Mouse (Mus musculus) ES-E14 (cell line): Measurements from ENCODE around the gene Pdia5. TPM values are rescaled to one million over a fixed set of nuclear protein-coding genes. Genes with fewer than 3 reads are reported as not detected.

Source experiments
- DNase-seq: peaks from one replicate; pipeline ENCODE4 v3.0.0-alpha.2; 2013; ENCODE audit warnings: low read depth, low spot score
- H3K27ac ChIP-seq: 2 replicates; pipeline ENCODE4 v1.5.1; 2012; ENCODE audit warnings: low read depth, mild to moderate bottlenecking, low read length, moderate library complexity, mixed read lengths; ENCODE audit not compliant: poor library complexity, insufficient read depth, severe bottlenecking
- H3K36me3 ChIP-seq: 2 replicates; pipeline ENCODE4 v1.6.1; 2012; ENCODE audit warnings: mild to moderate bottlenecking, low read length, moderate library complexity, mixed read lengths; ENCODE audit not compliant: control insufficient read depth, poor library complexity, insufficient read depth, severe bottlenecking
- H3K4me1 ChIP-seq, 2 experiments: fragments of 150-350 bp in 1 of 2; sonication (generic) in 1 of 2; 2 replicates each; pipeline ENCODE4 v1.6.1; 2012; ENCODE audit warnings: low read length in 2 of 2, mild to moderate bottlenecking in 1 of 2, mixed read lengths in 1 of 2; ENCODE audit not compliant: control insufficient read depth in 2 of 2, insufficient read depth in 2 of 2, poor library complexity in 1 of 2
- H3K4me3 ChIP-seq, 2 experiments: fragments of 150-350 bp in 1 of 2; sonication (generic) in 1 of 2; 2 replicates each; pipeline ENCODE4 v1.5.1; 2012; ENCODE audit warnings: low read length in 2 of 2, low read depth in 1 of 2, mild to moderate bottlenecking in 1 of 2, mixed read lengths in 1 of 2; ENCODE audit not compliant: insufficient read depth in 1 of 2, poor library complexity in 1 of 2, severe bottlenecking in 1 of 2
- H3K9ac ChIP-seq: 2 replicates; pipeline ENCODE4 v1.6.1; 2012; ENCODE audit warnings: low read depth, mild to moderate bottlenecking, low read length, mixed read lengths; ENCODE audit not compliant: poor library complexity, insufficient read depth, severe bottlenecking
- H3K9me3 ChIP-seq: fragments of 150-350 bp; sonication (generic); 2 replicates; pipeline ENCODE4 v1.6.1; 2012; ENCODE audit warnings: low read depth, mild to moderate bottlenecking, low read length; ENCODE audit not compliant: control insufficient read depth, insufficient read depth
- CHD2 ChIP-seq: IDR thresholded peaks from 2 replicates; pipeline ENCODE4 v1.6.1; 2014; ENCODE audit warnings: mild to moderate bottlenecking, low read depth, low read length, inconsistent platforms
- HCFC1 ChIP-seq: IDR thresholded peaks from 2 replicates; pipeline ENCODE4 v1.6.1; 2012; ENCODE audit warnings: low read length, inconsistent platforms, borderline replicate concordance; ENCODE audit not compliant: insufficient read depth
- MAFK ChIP-seq: IDR thresholded peaks from 2 replicates; pipeline ENCODE4 v1.6.1; 2014; ENCODE audit warnings: mild to moderate bottlenecking, low read depth, low read length, inconsistent platforms; ENCODE audit not compliant: insufficient read depth
- ZC3H11A ChIP-seq: IDR thresholded peaks from 2 replicates; pipeline ENCODE4 v1.6.1; 2012; ENCODE audit warnings: low read depth, mild to moderate bottlenecking, inconsistent platforms, low read length, borderline replicate concordance
- ZNF384 ChIP-seq: IDR thresholded peaks from 2 replicates; pipeline ENCODE4 v1.6.1; 2012; ENCODE audit warnings: low read depth, low read length, inconsistent platforms
- in situ Hi-C, 2 experiments: fragments of 600-800 bp; cut with MboI; formaldehyde crosslinking; loops; one replicate each; pipeline ENCODE4 v1.15.1; 2025; ENCODE audit warnings: low sequenced_read_pairs in 2 of 2, inconsistent platforms in 1 of 2; ENCODE audit not compliant: unreplicated experiment in 2 of 2
- total RNA-seq: library from RNA; depleted of rRNA; stranded (reverse); fragments of 300-350 nt; gene quantifications from 2 replicates; pipeline ENCODE4 v1.2.3, GENCODE M21; 2012

Pdia5 gene
- total RNA-seq, 1 experiment = 20.3 TPM

GRCm38 (mm10) chr16:35471841-35472568 lies 18.7 kb downstream of the Pdia5 start:
- in situ Hi-C loops = no loop called here
- no peaks in the 10 kb centered on the region for H3K9me3 ChIP-seq
- TF ChIP-seq ZC3H11A (no peak), ZNF384 (no peak), CHD2 (no peak), MAFK (no peak), HCFC1 (no peak)
- no peaks in the 10 kb centered on the region for H3K4me1 ChIP-seq
- peaks cover 2% of the 10 kb centered on the region; the same call in 1 of the 2 replicates for H3K36me3 ChIP-seq
- H3K9ac ChIP-seq = no peak overlapping the region
- DNase-seq = no peak
- no peak overlapping the region for H3K4me3 ChIP-seq
- H3K27ac ChIP-seq = no peak overlapping the region

GRCm38 (mm10) chr16:35470983-35471382 lies 19.7 kb downstream of the Pdia5 start:
- no peak for DNase-seq
- Histone ChIP-seq H3K4me3 (no peak overlapping the region), H3K9ac (no peak overlapping the region), H3K9me3 (no peaks in the 10 kb centered on the region), H3K4me1 (no peaks in the 10 kb centered on the region), H3K27ac (no peak overlapping the region), H3K36me3 (peaks cover 2% of the 10 kb centered on the region; the same call in 1 of the 2 replicates)
- in situ Hi-C loops = no loop called here
- no peak for TF ChIP-seq MAFK
- TF ChIP-seq CHD2 = no peak
- TF ChIP-seq ZNF384 = no peak
- TF ChIP-seq ZC3H11A = no peak
- TF ChIP-seq HCFC1 = no peak

GRCm38 (mm10) chr16:35470096-35470495 lies 20.6 kb downstream of the Pdia5 start:
- H3K9me3 ChIP-seq = no peaks in the 10 kb centered on the region
- TF ChIP-seq HCFC1 = no peak
- TF ChIP-seq ZNF384 = no peak
- TF ChIP-seq ZC3H11A = no peak
- TF ChIP-seq CHD2 = no peak
- TF ChIP-seq MAFK = no peak
- peaks cover 2% of the 10 kb centered on the region; the same call in 1 of the 2 replicates for H3K36me3 ChIP-seq
- no peak overlapping the region for H3K9ac ChIP-seq
- no peak for DNase-seq
- no peaks in the 10 kb centered on the region for H3K4me1 ChIP-seq
- in situ Hi-C loops = no loop called here
- no peak overlapping the region for H3K4me3 ChIP-seq
- H3K27ac ChIP-seq = no peak overlapping the region

- Histone ChIP-seq H3K9ac (no peak overlapping the region), H3K4me3 (no peak overlapping the region), H3K36me3 (peaks cover 8% of the 10 kb centered on the region; the same call in 1 of the 2 replicates), H3K4me1 (no peaks in the 10 kb centered on the region), H3K27ac (no peak overlapping the region), H3K9me3 (no peaks in the 10 kb centered on the region)
- in situ Hi-C loops = no loop called here
- no peak for TF ChIP-seq ZNF384
- TF ChIP-seq HCFC1 = no peak
- no peak for TF ChIP-seq CHD2
- no peak for TF ChIP-seq ZC3H11A
- TF ChIP-seq MAFK = no peak
- no peak for DNase-seq
These were observed 21.7 kb downstream of the Pdia5 start for GRCm38 (mm10) chr16:35469016-35469415.

GRCm38 (mm10) chr16:35467044-35467443 lies 23.6 kb downstream of the Pdia5 start:
- Histone ChIP-seq H3K9ac (no peak overlapping the region), H3K4me1 (no peaks in the 10 kb centered on the region), H3K4me3 (no peak overlapping the region), H3K9me3 (no peaks in the 10 kb centered on the region), H3K36me3 (peaks cover 13% of the 10 kb centered on the region; the same call in 1 of the 2 replicates), H3K27ac (no peak overlapping the region)
- no peak for DNase-seq
- no peak for TF ChIP-seq CHD2
- TF ChIP-seq MAFK = no peak
- TF ChIP-seq ZC3H11A = no peak
- no peak for TF ChIP-seq HCFC1
- TF ChIP-seq ZNF384 = no peak
- in situ Hi-C loops = no loop called here
